Mouse (Mus musculus) CH12.LX (cell line): ENCODE data around the gene Abcb8. TPM values are rescaled to one million over a fixed set of nuclear protein-coding genes. Genes with fewer than 3 reads are reported as not detected.

Source experiments
- DNase-seq: peaks from one replicate; pipeline ENCODE4 v3.0.0-alpha.2; 2013; ENCODE audit errors: extremely low read depth
- H3K27ac ChIP-seq: 2 replicates; pipeline ENCODE4 v1.5.1; 2012; ENCODE audit warnings: low read depth, mild to moderate bottlenecking, control low read depth, moderate library complexity; ENCODE audit not compliant: insufficient read depth
- H3K27me3 ChIP-seq: replicated peaks from 2 replicates; pipeline ENCODE3; 2012; ENCODE audit warnings: inconsistent platforms
- H3K36me3 ChIP-seq, 2 experiments: replicated peaks in 1 of 2; 2 replicates each; pipeline versions ENCODE3 to v1.6.1; 2012; ENCODE audit warnings: inconsistent platforms in 1 of 2, low read length in 1 of 2, mild to moderate bottlenecking in 1 of 2, mixed read lengths in 1 of 2, moderate library complexity in 1 of 2; ENCODE audit not compliant: control insufficient read depth in 1 of 2, insufficient read depth in 1 of 2
- H3K4me1 ChIP-seq, 2 experiments: 2 replicates each; pipeline ENCODE4 v1.6.1; 2012; ENCODE audit warnings: inconsistent platforms in 1 of 2, moderate library complexity in 1 of 2; ENCODE audit not compliant: insufficient read depth in 2 of 2, control insufficient read depth in 1 of 2
- H3K4me2 ChIP-seq: 2 replicates; pipeline ENCODE4 v1.6.1; 2012; ENCODE audit warnings: low read depth, mild to moderate bottlenecking, control low read depth; ENCODE audit not compliant: poor library complexity, insufficient read depth, severe bottlenecking
- H3K4me3 ChIP-seq, 3 experiments: fragments of 150-350 bp in 1 of 3; sonication (generic) in 1 of 3; replicated peaks in 1 of 3; 2 replicates each; pipeline versions ENCODE3 to v1.5.1; 2011 to 2012; ENCODE audit warnings: low read depth in 2 of 3, low read length in 2 of 3, mild to moderate bottlenecking in 2 of 3, moderate library complexity in 2 of 3, control low read depth in 1 of 3, improper control_type of control experiment in 1 of 3, inconsistent platforms in 1 of 3, mixed read lengths in 1 of 3; ENCODE audit not compliant: poor library complexity in 1 of 3
- H3K79me2 ChIP-seq: replicated peaks from 2 replicates; pipeline ENCODE4 v1.6.1; 2012; ENCODE audit warnings: mild to moderate bottlenecking, moderate library complexity; ENCODE audit not compliant: control insufficient read depth, poor library complexity, insufficient read depth, severe bottlenecking; ENCODE audit errors: extremely low read depth
- H3K9ac ChIP-seq: 2 replicates; pipeline ENCODE4 v1.6.1; 2012; ENCODE audit warnings: low read depth, mild to moderate bottlenecking, control low read depth, moderate library complexity; ENCODE audit not compliant: insufficient read depth
- H3K9me3 ChIP-seq: replicated peaks from 2 replicates; pipeline ENCODE3; 2012; ENCODE audit warnings: low read length, inconsistent platforms, mixed read lengths
- BHLHE40 ChIP-seq: IDR thresholded peaks from 2 replicates; pipeline ENCODE4 v1.6.1; 2011; ENCODE audit warnings: mild to moderate bottlenecking, low read depth, low read length, improper control_type of control experiment
- CHD1 ChIP-seq: IDR thresholded peaks from 2 replicates; pipeline ENCODE4 v1.6.1; 2012; ENCODE audit warnings: low read depth, low read length, improper control_type of control experiment, inconsistent platforms
- CHD2 ChIP-seq: IDR thresholded peaks from 2 replicates; pipeline ENCODE4 v1.6.1; 2011; ENCODE audit warnings: low read length, improper control_type of control experiment
- CTCF ChIP-seq, 2 experiments: IDR thresholded peaks in 1 of 2; conservative IDR thresholded peaks in 1 of 2; 2 replicates each; pipeline ENCODE4 v1.5.1; 2011 to 2012; ENCODE audit warnings: low read depth in 2 of 2, low read length in 2 of 2, improper control_type of control experiment in 1 of 2, inconsistent platforms in 1 of 2, mild to moderate bottlenecking in 1 of 2, moderate library complexity in 1 of 2
- E2F4 ChIP-seq: IDR thresholded peaks from 2 replicates; pipeline ENCODE4 v1.6.1; 2011; ENCODE audit warnings: low read depth, low read length, improper control_type of control experiment; ENCODE audit not compliant: insufficient replicate concordance
- ELF1 ChIP-seq: IDR thresholded peaks from 2 replicates; pipeline ENCODE4 v1.6.1; 2014; ENCODE audit warnings: low read depth, mild to moderate bottlenecking, inconsistent platforms, low read length, improper control_type of control experiment
- EP300 ChIP-seq: IDR thresholded peaks from 2 replicates; pipeline ENCODE4 v1.6.1; 2011; ENCODE audit warnings: low read length, improper control_type of control experiment
- ETS1 ChIP-seq: conservative IDR thresholded peaks from 2 replicates; pipeline ENCODE4 v1.6.1; 2012; ENCODE audit warnings: low read depth, mild to moderate bottlenecking, inconsistent platforms, low read length, improper control_type of control experiment, moderate library complexity
- HCFC1 ChIP-seq: IDR thresholded peaks from 2 replicates; pipeline ENCODE4 v1.6.1; 2012; ENCODE audit warnings: low read depth, mild to moderate bottlenecking, inconsistent platforms, low read length, improper control_type of control experiment
- IRF4 ChIP-seq: IDR thresholded peaks from 2 replicates; pipeline ENCODE4 v1.6.1; 2014; ENCODE audit warnings: low read depth, mild to moderate bottlenecking, inconsistent platforms, low read length, improper control_type of control experiment
- JUN ChIP-seq: IDR thresholded peaks from 2 replicates; pipeline ENCODE4 v1.6.1; 2011; ENCODE audit warnings: low read depth, mild to moderate bottlenecking, low read length, improper control_type of control experiment, moderate library complexity; ENCODE audit not compliant: insufficient read depth
- JUND ChIP-seq: conservative IDR thresholded peaks from 2 replicates; pipeline ENCODE4 v1.6.1; 2011; ENCODE audit warnings: low read depth, low read length, improper control_type of control experiment
- MAFK ChIP-seq: IDR thresholded peaks from 2 replicates; pipeline ENCODE4 v1.6.1; 2011; ENCODE audit warnings: low read length, improper control_type of control experiment; ENCODE audit not compliant: insufficient replicate concordance
- MAX ChIP-seq: IDR thresholded peaks from 2 replicates; pipeline ENCODE4 v1.6.1; 2011; ENCODE audit warnings: low read length, improper control_type of control experiment
- MAZ ChIP-seq: IDR thresholded peaks from 2 replicates; pipeline ENCODE4 v1.6.1; 2012; ENCODE audit warnings: low read depth, mild to moderate bottlenecking, inconsistent platforms, low read length, improper control_type of control experiment, moderate library complexity
- MEF2A ChIP-seq: IDR thresholded peaks from 2 replicates; pipeline ENCODE4 v1.6.1; 2014; ENCODE audit warnings: low read depth, mild to moderate bottlenecking, inconsistent platforms, low read length, improper control_type of control experiment, borderline replicate concordance
- MXI1 ChIP-seq: IDR thresholded peaks from 2 replicates; pipeline ENCODE4 v1.6.1; 2011; ENCODE audit warnings: mild to moderate bottlenecking, low read depth, low read length, improper control_type of control experiment
- MYC ChIP-seq: IDR thresholded peaks from 2 replicates; pipeline ENCODE4 v1.6.1; 2011; ENCODE audit warnings: low read depth, mild to moderate bottlenecking, improper control_type of control experiment, low read length
- NELFE ChIP-seq: IDR thresholded peaks from 2 replicates; pipeline ENCODE4 v1.6.1; 2011; ENCODE audit warnings: low read depth, low read length, improper control_type of control experiment
- NRF1 ChIP-seq: IDR thresholded peaks from 2 replicates; pipeline ENCODE4 v1.6.1; 2014; ENCODE audit warnings: low read depth, mild to moderate bottlenecking, inconsistent platforms, low read length, improper control_type of control experiment, moderate library complexity
- POLR2A ChIP-seq: IDR thresholded peaks from 2 replicates; pipeline ENCODE4 v1.6.1; 2011; ENCODE audit warnings: low read depth, mild to moderate bottlenecking, improper control_type of control experiment, low read length
- RAD21 ChIP-seq: IDR thresholded peaks from 2 replicates; pipeline ENCODE4 v1.6.1; 2011; ENCODE audit warnings: low read depth, mild to moderate bottlenecking, low read length, improper control_type of control experiment, moderate library complexity
- SIN3A ChIP-seq: IDR thresholded peaks from 2 replicates; pipeline ENCODE4 v1.6.1; 2012; ENCODE audit warnings: low read length, improper control_type of control experiment, inconsistent platforms
- SMC3 ChIP-seq: IDR thresholded peaks from 2 replicates; pipeline ENCODE4 v1.6.1; 2011; ENCODE audit warnings: low read depth, low read length, improper control_type of control experiment
- TBP ChIP-seq: conservative IDR thresholded peaks from 2 replicates; pipeline ENCODE4 v1.6.1; 2011; ENCODE audit warnings: low read depth, low read length, improper control_type of control experiment
- TCF12 ChIP-seq: IDR thresholded peaks from 2 replicates; pipeline ENCODE4 v1.6.1; 2014; ENCODE audit warnings: low read depth, mild to moderate bottlenecking, inconsistent platforms, low read length, improper control_type of control experiment
- ZC3H11A ChIP-seq: IDR thresholded peaks from 2 replicates; pipeline ENCODE4 v1.6.1; 2012; ENCODE audit warnings: low read depth, mild to moderate bottlenecking, inconsistent platforms, low read length, improper control_type of control experiment
- ZKSCAN1 ChIP-seq: IDR thresholded peaks from 2 replicates; pipeline ENCODE4 v1.6.1; 2012; ENCODE audit warnings: low read depth, inconsistent platforms, low read length, improper control_type of control experiment, borderline replicate concordance
- ZMIZ1 ChIP-seq: IDR thresholded peaks from 2 replicates; pipeline ENCODE4 v1.6.1; 2012; ENCODE audit warnings: low read depth, mild to moderate bottlenecking, inconsistent platforms, low read length, improper control_type of control experiment
- dilution Hi-C: fragments of 300-500 bp; cut with MboI; formaldehyde crosslinking; loops from 2 replicates; pipeline ENCODE4 v1.14.3; 2020; ENCODE audit warnings: low sequenced_read_pairs; ENCODE audit not compliant: extremely low pct_unique_long_range_greater_than_20kb, extremely low pct_ligation_motif_present
- in situ Hi-C: fragments of 300-500 bp; cut with MboI; formaldehyde crosslinking; loops from 3 replicates; pipeline ENCODE4 v1.14.3; 2019; ENCODE audit warnings: low sequenced_read_pairs, low pct_ligation_motif_present, low pct_unique_long_range_greater_than_20kb, mixed read lengths
- polyA plus RNA-seq: library from polyadenylated mRNA; unstranded; fragments of >175 nt; gene quantifications from 2 replicates; pipeline ENCODE4 v1.2.1, GENCODE M21; 2012; ENCODE audit warnings: low read depth; ENCODE audit not compliant: insufficient read length
- total RNA-seq, 2 experiments: library from RNA; depleted of rRNA; stranded (reverse); fragments of 300-350 nt in 1 of 2; fragments of >200 nt in 1 of 2; gene quantifications; 2 replicates each; pipeline ENCODE4 v1.2.3; 2012 to 2014

Gene Abcb8
- total RNA-seq (2012; rRNA removed) = 50.3 and 58.7 TPM in 2 replicates
- total RNA-seq (2014; rRNA removed) = 31.0 and 34.7 TPM in 2 replicates
- polyA plus RNA-seq = 36.9 and 45.4 TPM in 2 replicates

DNA sequence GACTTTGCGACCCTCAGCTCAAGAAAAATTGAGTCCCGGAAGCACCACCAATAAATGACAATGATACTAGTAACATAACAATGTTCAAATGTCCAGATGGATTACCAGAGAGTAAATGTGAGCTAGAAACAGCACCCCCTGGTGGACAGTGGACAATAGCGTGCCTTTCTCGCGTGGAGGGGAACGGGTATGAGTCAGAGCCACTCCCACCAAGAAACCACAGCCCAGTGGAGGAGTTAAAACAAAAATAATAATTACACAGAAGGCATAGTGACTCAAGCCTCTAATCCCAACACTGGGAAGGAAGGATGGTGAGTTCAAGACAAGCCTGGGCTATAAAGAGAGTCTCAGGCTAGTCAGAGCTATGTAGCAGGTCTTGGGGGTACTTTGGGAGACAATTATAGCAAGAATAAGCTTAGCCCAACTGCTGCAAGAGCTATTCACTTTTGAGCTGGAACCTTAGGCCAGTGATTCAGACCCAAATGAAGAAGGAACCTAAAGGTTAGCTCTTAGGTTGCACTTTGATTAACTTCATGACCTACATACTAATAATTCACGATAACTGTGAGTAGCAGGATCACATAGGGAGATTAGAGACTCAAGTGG, at the start of gene Abcb8:
Gene Abcb8 (plus strand): TSS at position 272 of the 606 bp plus-strand sequence.
- H3K27ac ChIP-seq = peak within 1 kb of the TSS; percentile 83
- no peaks in the 10 kb centered on the region for H3K27me3 ChIP-seq
- peak; percentile 95 for DNase-seq
- in situ Hi-C loops = no loop called here
- H3K4me2 ChIP-seq = peak within 1 kb of the TSS; percentile 94
- no peaks in the 10 kb centered on the region for H3K9me3 ChIP-seq
- H3K9ac ChIP-seq = peak within 1 kb of the TSS; percentile 67
- TF ChIP-seq MYC = peak; percentile 94
- peak; percentile 67 for TF ChIP-seq JUND
- peak; percentile 76 for TF ChIP-seq SMC3
- peak; percentile 61; the same call in 1 of the 2 replicates for TF ChIP-seq IRF4
- peak; percentile 81 for TF ChIP-seq SIN3A
- peak; percentile 88 to 90 for TF ChIP-seq CTCF (conservative IDR thresholded peaks at IDR 0.05 in 1 of 2, IDR thresholded peaks at IDR 0.05 in 1 of 2; ENCODE audit: low read depth in 2 of 2, low read length in 2 of 2)
- peak; percentile 59 for TF ChIP-seq BHLHE40
- TF ChIP-seq MAZ = 0 out of 2 replicates have a peak, but pooled peaks have one; percentile 24
- TF ChIP-seq E2F4 = no peak
- peak; percentile 56 for TF ChIP-seq EP300
- TF ChIP-seq MAX = peak; percentile 72
- peak; percentile 36; the same call in 1 of the 2 replicates for TF ChIP-seq ELF1
- TF ChIP-seq ETS1 = peak; percentile 33; the same call in 1 of the 2 replicates
- peak; percentile 46 for TF ChIP-seq RAD21
- no peak for TF ChIP-seq ZC3H11A
- peak; percentile 62; the same call in 1 of the 2 replicates for TF ChIP-seq TCF12
- no peak for TF ChIP-seq ZKSCAN1
- TF ChIP-seq NELFE = 0 out of 2 replicates have a peak, but pooled peaks have one; percentile 48
- TF ChIP-seq HCFC1 = peak; percentile 52; the same call in 1 of the 2 replicates
- 0 out of 2 replicates have a peak, but pooled peaks have one; percentile 14 for TF ChIP-seq TBP
- peak; percentile 58 for TF ChIP-seq JUN
- no peak for TF ChIP-seq MAFK
- 0 out of 2 replicates have a peak, but pooled peaks have one; percentile 8 for TF ChIP-seq ZMIZ1
- TF ChIP-seq CHD2 = peak; percentile 91
- TF ChIP-seq MXI1 = peak; percentile 64
- no peak for TF ChIP-seq NRF1
- no peak for TF ChIP-seq POLR2A
- peak; percentile 94; the same call in 1 of the 2 replicates for TF ChIP-seq CHD1
- TF ChIP-seq MEF2A = peak; percentile 43; the same call in 1 of the 2 replicates
- dilution Hi-C loops = no loop called here
- no peaks in the 10 kb centered on the region for H3K79me2 ChIP-seq
- peak within 1 kb of the TSS; percentile 65 to 77 (median 71) for H3K4me3 ChIP-seq
- peaks cover 0 to 11% of the 10 kb centered on the region in 2 experiments for H3K36me3 ChIP-seq
- H3K4me1 ChIP-seq = peaks cover 18 to 60% of the 10 kb centered on the region in 2 experiments
